Mouse (Mus musculus): ENCODE measurements around the gene Lingo1. TPM values are rescaled to one million over a fixed set of nuclear protein-coding genes. Genes with fewer than 3 reads are reported as not detected.
A peak's percentile ranks its signal among the peaks of the same experiment; 100 is the strongest.

Gene Lingo1
- total RNA-seq, 2 experiments from 2014 or later = 0.21 to 0.41 TPM

DNA sequence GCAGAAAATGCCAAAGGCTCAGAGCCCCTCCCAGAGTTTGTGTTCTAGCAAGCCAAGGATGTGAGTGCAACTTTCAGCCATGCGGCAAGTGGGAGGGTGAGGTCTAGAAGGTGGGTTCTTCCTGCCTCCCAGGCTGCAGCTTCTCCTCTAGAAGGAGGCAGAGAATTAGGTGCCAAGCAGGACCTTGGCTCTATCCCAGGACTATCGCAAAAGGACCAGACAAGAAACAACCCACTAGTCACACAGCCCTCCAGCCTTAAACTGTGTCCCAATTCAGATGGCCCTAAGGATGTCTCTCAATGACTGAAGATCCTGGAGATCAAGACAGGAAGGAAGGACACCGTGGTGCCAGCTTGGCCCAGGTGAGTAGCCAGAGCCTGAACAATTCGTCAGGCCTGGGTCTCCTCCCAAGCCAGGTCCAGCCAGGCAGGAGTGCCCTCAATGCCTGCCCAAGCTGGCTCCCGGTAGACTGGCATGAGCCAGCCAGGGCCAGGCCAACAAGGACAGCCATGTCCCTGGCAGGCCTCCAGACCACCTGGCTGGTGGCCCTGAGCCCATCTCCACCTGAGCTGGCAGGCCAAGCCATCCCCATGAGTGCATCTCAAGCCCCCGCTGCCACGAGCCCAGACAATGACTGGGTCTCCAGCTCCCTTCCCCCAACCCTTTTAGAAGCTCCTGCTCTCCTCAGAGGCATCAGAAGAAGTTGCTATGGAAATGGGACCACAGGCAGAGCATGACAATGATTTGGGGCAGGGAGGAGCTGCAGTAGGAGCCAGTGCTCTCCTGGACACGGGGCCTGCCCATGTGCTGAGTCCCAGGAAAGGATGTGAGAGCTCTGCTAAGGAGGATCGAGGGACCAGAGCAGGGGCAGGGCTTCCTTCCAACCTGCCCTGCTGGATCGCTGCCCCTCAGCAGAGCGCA, 19.1 kb downstream of the Lingo1 start:
- DNase-seq = no peak

DNA sequence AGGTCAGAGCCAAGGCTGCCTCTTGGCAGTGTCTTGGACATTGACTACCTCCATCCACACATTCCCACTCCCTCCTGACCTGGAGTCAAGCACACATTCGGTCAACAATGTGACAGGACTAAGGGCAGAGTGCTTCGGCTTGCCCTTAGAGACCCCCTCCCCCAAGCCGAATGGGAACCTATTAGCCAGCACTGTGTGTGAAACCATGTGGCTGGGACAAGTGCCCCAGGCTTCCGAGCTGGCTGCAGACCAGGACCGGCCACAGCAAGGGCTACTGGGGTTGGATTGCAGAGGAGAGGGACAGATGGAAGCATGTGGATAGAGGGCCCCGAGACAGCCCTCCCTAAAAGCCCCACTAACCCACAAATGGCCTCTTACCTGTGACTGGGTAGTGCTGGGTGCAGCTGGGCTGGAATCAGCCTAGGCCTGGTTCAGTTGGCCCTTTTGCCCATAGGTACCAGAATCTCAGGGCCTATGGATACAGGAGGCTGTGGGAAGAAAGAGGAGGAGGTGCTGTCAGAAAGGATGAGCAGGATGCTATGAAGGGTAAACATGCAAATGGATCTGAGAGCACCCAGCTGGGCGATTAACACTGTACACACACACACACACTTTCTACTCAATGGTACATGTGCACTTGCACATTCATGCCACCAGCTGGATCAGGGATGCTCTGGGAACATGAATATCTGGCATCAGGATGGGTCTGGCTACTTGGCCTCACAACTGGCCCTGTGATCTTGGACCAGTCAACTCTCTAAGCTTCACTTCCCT, 20.9 kb downstream of the Lingo1 start:
- DNase-seq = no peak

DNA sequence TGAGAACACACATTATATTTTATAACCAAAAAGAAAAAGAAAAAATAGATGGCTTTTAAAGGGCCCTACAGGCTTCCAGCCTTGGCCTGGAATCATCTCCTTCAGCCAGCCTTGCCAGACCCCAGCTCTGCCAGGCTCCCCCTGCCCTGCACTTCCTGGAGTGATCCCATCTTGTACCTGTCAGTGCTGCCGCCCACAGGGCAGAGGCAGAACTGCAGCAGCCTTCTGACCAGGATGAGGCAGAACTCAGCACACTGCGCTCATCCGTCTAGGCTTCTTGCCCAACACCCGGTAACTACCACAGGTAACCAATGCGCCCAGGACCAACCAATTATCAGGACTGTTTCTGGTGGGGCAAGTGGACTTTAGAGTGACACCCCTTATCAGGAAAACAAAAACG, 22.0 kb downstream of the Lingo1 start:
- no peak for DNase-seq

DNA sequence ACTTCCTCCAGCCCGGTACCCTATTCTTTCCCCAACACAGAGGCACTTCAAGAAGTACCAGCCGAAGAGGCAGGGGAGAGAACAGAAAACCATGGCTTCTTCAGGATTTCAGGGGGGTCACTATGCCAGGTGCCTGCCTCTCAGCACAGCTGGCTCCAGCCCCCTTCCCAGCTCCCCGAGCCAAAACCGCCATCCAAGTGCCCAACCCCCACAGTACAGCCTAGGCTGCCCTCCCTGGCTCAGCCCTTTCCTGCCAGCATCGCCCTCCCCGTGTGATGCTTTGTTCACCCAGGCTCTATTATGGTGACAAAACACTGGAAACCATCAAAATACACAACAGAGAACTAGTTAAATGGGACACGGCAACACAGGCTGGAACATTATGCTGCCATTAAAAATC, 22.6 kb downstream of the Lingo1 start:
- no peak for DNase-seq

DNA sequence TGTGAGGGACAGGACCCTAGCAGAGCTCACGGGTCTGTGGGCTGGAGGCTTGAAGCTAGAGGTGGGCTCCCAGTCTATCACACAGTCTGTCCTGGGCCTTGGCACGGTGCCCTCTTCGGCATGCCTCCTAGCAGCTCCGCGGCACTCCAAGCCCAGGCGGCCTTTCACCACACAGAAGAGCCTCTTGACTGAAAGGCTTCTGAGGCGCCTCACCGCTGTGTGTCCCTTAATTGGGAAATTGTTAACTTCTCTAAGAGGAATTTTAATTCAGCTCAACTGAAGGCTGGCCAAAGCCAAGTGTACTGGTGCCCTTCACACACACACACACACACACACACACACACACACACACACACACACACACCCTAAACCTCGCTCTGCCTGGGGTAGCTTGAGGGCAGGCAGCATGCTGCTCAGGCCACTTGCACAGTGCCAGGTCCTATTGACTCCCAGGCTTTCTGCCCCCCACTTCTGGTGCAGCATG, 28.6 kb downstream of the Lingo1 start:
- no peak for DNase-seq

DNA sequence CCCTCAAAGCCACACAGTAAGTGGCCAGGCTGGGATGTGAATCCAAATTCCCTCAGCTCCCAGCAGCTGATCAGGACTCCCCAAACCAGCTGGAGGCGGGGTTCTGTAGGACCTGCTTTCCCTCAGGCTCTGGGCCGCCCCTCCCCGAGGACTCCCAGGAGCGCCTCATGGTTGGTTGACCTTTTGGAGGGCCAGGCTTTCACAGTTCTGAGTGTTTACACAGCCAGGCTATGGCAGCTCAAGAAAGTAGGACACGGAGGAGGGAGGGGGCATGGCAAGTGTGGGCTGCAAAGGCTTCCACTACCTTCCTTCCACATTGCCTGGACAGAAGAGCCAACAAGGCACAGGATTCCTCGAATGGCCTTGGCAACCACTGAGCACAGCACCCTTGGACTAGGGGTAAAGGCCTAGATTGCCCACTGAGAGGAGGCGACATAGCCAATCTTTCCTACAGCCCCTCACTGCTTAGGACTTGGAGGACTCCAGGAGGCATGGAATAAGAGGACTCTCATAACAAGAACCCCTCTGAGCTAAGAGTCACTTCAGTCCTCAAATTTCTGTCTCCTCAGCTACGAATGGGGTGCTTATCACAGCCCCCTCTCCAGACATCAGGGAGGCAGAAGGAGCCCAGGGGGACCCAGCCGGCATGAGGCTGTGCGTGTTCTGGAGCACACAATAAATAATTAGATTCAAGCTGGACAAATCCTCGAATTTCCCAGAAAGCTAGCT, 29.5 kb downstream of the Lingo1 start:
- peak; percentile 17 for DNase-seq

DNA sequence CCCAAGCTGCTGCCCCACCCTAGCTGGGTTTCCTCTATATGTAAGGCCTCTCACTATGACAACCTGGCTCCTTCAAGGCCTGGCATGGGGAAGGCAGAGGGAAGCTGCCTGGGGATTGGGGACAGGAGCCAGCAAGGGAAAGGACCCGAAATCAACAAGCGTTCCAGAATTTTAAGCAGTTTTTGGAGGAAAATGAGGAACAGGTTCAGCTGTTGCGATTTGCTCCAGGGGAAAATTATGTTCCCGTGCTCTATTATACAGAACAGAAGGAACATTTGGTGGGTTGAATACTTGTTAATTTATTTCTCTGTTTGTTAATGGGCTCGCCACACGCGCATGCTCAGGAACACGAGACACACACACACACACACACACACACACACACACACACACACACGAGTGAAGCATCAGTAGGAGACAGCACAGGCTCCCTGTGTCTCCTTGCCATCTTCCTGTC, 34.1 kb downstream of the Lingo1 start:
- DNase-seq = no peak

DNA sequence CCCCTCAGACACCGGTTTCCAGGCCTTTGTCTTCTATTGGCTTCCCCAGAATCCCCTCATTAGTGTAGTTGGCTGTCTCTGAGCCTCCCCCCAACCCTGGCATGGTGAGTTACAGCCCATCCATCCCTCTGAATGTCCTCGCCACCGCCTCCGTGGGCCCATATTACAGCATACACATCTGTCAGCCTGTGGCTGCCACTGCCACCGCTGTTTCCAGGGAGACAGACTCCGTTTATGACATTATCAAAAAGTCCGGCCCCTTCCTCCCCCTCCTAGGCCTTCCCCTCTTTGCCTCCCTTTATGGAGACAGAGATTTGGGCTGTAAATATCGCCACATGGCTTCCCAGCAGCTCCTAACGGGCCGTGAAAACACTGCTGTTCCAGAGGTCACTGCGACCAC, 38.5 kb downstream of the Lingo1 start:
- DNase-seq = no peak

DNA sequence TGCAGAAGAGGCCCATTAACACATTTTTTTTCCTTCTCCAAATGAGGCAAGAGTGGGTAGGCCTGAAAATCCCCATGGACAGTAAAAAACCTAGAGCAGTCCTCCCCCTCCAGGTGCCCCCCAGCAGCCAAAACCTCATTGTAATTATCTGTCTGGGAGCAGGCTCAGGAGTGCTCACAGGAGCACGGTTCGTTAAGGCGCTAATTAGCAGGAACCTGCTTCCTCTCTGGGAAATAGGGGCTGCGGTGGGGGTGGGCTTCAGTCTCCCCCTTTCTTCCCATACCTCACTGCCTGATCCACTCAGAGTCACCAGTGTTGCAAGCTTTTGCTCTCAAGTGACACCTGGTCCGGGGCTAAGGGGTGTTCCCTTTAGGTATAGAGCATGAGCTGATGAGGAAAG, 41.1 kb downstream of the Lingo1 start:
- DNase-seq = no peak

DNA sequence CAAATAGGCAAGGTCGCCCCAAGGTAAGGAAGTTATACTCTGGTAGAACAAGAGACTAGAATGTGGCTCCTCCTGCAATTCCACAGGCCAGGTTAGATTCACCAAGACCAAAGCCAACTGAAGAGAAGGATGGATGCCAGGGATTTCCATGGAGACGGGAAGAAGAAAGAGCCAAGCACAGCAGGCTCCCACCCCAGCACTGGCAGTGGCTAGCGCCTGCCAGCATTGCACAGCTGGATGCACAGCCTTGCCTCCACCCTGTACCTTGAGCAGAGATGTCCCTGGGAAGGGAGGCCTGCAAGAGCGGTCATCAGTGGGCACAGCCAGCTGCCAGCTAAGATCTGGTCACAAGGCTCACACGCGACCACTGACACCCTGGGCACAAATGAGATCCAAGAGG, 42.9 kb downstream of the Lingo1 start:
- DNase-seq = no peak

DNA sequence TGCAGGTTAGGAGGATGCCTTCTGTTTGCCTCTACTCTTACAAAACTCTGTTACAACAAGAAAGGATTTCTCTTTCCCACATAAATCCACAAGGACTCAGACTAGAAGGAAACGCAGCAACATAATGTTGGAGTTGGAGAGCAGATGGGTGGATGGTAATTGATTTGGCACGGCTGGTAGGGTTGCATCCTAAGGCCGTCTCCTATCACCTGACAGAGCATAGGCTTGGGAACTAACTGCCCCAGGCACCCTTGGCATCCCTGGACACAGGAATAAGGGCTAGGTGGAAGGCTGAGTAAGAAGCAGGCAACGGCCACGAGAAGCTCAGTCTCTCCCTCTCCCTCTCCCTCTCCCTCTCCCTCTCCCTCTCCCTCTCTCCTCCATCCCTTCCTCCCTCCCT, 48.2 kb downstream of the Lingo1 start:
- no peak for DNase-seq

DNA sequence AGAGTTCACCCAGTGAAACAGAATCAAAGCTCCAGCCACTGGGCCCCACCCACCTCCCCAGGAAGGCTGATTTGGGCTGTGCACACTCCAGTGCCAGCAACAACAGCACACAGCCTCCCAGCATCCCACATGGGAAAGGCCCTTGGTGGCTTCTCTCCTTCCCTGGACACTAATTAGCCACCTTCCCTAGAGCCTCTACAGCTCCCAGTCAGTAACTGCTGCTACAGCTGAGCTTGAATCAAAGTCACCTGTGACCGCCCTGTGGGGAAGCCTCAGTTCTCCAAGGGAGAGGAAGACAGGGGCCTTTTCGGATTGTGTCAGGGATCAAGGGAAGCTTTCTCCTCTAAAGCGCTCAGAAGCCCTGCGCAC, 49.4 kb downstream of the Lingo1 start:
- DNase-seq = no peak

DNA sequence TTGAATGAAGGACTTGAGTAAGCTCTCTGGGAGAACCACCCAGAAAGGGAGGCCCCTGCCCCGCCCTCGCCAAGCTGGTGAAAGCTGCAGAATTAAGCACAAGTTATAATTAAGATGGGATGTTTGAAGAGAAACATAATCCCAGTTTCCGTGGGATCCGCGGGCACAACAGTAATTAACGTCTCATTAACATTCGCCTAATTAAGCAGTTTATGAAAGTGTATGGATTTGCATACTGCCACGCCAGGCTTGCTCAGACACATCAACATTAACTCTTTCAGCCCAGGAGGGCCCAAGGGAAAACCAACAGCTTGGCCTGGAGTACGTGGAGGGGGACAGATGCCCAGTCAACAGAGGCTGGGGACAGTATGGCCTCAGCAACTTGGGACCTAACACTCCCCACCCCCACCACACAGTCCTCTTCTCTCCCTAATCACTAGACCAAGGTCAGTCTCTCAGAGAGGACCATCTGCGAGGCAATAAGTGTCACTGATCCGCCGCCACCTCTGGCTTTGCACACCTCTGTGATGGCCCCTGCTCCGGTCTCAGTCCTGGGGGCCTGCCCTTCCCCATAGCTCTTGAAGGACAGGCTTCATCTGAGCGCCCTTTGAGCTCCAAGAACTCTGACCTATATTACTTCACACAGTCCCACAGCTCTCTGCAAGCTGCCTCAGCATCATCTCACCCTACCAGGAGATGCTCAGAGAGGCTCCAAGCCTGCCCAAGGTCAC, 49.9 kb downstream of the Lingo1 start:
- DNase-seq = no peak

DNA sequence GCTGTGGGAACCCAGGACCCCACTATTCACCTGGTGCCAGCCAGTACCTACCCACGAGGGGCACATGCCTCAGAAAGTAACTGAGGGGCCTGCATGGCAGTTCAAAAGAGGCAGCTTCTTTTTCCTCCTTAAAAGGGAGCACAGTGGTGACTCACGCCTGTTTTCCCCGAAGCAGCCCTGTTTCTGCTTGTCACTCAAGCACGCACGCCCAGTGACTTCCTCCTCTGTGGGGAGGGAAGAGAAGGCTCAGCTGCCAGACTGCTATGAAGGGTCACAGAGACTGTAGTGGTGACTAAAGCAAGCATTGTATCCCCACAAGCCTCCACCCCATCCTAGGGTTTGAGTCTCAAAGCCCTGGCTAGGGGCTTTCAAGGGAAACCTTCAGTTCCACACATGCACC, 51.9 kb downstream of the Lingo1 start:
- no peak for DNase-seq

DNA sequence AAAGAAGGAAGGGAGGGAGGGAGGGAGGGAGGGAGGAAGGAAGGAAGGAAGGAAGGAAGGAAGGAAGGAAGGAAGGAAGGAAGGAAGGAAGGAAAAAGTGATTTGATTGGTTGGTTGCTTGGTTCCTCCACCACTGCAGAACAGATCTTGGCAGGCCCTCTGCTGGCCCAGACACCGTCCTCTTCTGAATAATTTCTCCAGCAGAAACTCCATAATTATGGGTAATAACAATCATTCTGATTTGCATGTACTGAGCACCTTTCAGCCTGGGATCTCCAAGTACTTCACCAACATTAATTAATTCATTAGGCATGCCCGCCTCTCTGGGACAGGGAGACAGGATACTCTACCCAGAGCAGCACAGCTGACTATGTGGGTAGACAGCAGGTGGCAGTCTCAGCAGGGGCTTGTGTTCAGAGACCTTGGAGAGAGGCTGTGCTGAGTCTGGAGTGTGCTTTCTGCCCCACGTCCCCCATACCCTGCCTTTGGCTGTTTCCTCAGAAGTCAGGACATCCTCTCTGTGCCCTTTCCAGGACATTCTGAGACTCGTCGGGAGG, 57.0 kb downstream of the Lingo1 start:
- no peak for DNase-seq

DNA sequence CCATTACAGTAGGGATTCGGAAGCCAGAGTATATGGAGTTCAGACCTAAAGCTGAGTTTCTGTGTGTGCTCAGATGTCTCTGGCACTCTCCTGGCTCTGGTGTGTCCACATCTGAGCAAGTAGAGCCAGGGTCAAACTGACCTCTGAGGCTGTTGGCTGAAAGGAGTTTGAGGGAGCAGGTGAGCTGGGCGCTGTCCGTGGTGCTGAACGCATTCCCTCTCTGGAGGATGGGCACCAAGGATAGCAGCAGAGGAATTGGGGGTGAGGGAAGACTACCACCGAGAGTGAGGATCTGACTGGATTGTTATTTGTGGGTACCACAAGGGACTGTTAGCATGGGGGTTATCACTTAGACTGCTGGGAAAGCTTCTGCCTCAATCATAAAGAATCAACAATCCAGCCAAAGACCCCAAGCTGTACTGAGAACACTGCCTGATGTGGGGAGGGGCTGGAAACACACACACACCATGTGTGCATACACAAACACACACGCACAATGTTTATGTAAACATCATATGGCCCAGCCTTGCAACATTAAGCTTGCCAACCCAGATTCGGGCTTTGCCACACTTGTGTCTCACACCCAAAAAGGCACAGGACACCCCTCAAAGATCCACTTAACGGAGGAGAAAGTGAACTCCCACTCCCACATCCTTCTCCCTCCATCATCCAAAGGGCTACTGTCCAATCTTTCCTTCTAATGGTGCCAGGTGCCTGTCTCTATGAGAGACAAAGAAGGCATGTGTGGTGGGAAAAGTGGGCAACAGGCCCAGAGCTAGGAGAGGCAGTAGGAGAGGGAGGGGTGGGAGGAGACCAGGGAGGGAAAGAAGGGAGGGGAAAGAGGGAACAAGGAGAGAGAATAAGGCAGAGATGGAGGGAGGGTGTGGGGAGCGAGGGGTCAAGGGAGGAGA, 57.8 kb downstream of the Lingo1 start:
- DNase-seq = no peak

DNA sequence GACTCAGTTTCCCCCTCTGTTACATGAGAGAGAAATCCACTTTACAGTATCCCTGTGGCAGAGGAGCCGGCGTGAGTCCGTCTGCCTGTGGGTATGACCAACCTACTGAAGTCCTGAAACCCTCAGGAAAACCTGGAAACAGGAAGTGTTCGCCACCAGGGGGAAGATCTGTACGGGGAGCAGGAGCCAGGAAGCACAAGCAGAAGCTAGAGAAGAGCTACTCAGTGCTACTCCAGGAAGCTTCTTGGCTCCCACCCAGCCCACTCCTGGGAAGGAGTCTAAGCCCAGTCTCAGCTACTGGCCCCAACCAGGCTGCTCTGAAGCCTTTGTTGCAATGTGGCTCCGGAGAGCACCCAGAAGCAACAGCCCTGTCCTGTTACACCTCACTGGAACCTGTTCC, 61.9 kb downstream of the Lingo1 start:
- no peak for DNase-seq

DNA sequence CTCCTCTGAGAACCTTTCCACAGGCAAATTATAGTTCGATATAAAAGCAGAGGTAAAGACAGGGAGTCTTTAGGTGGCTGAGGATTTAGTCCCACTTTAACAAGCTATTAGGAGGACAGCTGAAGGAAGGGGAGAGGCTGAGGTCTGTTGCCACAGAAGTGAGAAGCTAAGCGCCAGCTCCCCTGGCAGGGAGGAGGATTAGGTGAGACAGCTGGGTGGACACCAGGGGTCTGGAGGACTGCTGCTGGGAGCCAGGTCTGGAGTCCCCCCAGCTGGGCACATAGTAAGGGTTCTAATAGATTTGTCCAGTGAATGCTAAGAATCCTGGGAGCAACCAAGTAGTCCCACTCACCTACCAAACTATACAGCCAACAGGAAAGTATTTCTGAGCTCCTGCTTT, 65.3 kb downstream of the Lingo1 start:
- DNase-seq = no peak

DNA sequence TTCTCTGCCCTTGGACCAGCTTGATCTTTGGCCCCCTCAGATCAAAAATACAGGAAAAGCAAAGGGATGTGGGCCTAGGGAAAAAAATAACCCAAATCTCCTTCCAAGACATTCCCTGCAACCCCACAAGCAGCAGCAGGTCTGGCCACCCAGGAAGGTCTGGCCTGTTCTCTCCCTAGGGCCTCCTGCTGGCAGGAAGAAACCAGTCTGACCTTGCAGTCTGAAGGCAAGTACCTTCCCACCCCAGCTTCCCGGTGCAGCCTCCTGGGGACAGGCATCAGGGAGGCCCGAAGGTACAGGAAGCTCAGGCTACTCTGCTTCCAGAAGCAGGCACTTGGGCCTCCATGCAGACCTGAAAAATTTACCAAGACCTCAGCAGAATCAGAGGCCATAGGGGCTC, 67.1 kb downstream of the Lingo1 start:
- no peak for DNase-seq
